Mouse (Mus musculus) stomach, embryonic 15.5 days (tissue): ENCODE results near the gene Nfib. TPM values are rescaled to one million over a fixed set of nuclear protein-coding genes. Genes with fewer than 3 reads are reported as not detected.
A peak's percentile ranks its signal among the peaks of the same experiment; 100 is the strongest.

Experiments used
- ATAC-seq: fragments of 200-750 bp; cut with Nextera tagmentation; 2 replicates; pipeline ENCODE4 v1.8.0; 2017; ENCODE audit warnings: low read depth, moderate number of reproducible peaks, moderate TSS enrichment; ENCODE audit not compliant: insufficient read depth, low FRiP score
- H3K27ac ChIP-seq: fragments of 300-500 bp; sonication (generic); 2 replicates; pipeline ENCODE4 v1.5.1; 2015; ENCODE audit warnings: mild to moderate bottlenecking, inconsistent platforms
- H3K27me3 ChIP-seq: fragments of 300-500 bp; sonication (generic); replicated peaks from 2 replicates; pipeline ENCODE4 v1.6.1; 2015; ENCODE audit warnings: inconsistent platforms
- H3K36me3 ChIP-seq: fragments of 300-500 bp; sonication (generic); 2 replicates; pipeline ENCODE4 v1.6.1; 2015; ENCODE audit warnings: inconsistent platforms
- H3K4me1 ChIP-seq: fragments of 300-500 bp; sonication (generic); 2 replicates; pipeline ENCODE4 v1.6.1; 2015; ENCODE audit warnings: inconsistent platforms
- H3K4me2 ChIP-seq: fragments of 300-500 bp; sonication (generic); 2 replicates; pipeline ENCODE4 v1.6.1; 2015; ENCODE audit warnings: mild to moderate bottlenecking, inconsistent platforms
- H3K4me3 ChIP-seq: fragments of 300-500 bp; sonication (generic); replicated peaks from 2 replicates; pipeline ENCODE4 v1.5.1; 2015; ENCODE audit warnings: inconsistent platforms
- H3K9ac ChIP-seq: fragments of 300-500 bp; sonication (generic); 2 replicates; pipeline ENCODE4 v1.6.1; 2015; ENCODE audit warnings: inconsistent platforms
- H3K9me3 ChIP-seq: fragments of 300-500 bp; sonication (generic); 2 replicates; pipeline ENCODE4 v1.6.1; 2016; ENCODE audit warnings: inconsistent platforms
- WGBS: fragments of 180-500 bp; shearing (Covaris S2); methylation state at CpG from one replicate; pipeline ENCODE4 v1.1.7; 2015; 5-methylcytosine and 5-hydroxymethylcytosine counted together
- polyA plus RNA-seq: library from polyadenylated mRNA; unstranded; fragments of >200 nt; fragmentation: Nextera tagmentation; extraction: Ambion mirVana; gene quantifications from 2 replicates; pipeline ENCODE4 v1.2.1, GENCODE M21; 2015

Nfib gene
- polyA plus RNA-seq, 1 experiment from 2014 or later: 56.5 TPM

DNA sequence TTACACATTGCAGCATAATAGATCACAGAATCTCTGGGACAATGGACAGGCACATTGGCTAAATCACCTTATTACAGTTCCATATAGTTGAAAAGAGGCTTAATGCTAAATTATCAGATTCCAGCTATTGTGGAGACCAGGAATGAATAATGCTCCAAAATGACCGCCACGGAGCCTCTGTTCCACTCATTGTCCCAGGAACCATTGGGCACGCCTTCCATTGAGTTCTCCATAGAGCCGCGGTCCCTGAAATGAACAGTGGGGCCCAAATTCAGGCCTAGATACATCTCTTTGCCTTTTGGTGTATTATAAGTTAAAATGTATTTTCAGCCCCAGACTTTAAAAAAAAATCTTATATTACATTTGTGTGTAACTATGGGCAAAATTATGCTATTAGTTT is 120.5 kb downstream of the Nfib start:
- no peaks in the 10 kb centered on the region for H3K27me3 ChIP-seq
- no peaks in the 10 kb centered on the region for H3K9me3 ChIP-seq
- no peaks in the 10 kb centered on the region for H3K36me3 ChIP-seq
- H3K9ac ChIP-seq: no peak overlapping the region
- whole genome bisulfite sequencing: 91% methylated on average over 5 of the region's 5 CpGs
- H3K4me3 ChIP-seq: no peak overlapping the region
- no peak overlapping the region for H3K4me2 ChIP-seq
- H3K4me1 ChIP-seq: peaks cover 4% of the 10 kb centered on the region; the same call in 1 of the 2 replicates
- no peak overlapping the region for H3K27ac ChIP-seq
- ATAC-seq: no peak

DNA sequence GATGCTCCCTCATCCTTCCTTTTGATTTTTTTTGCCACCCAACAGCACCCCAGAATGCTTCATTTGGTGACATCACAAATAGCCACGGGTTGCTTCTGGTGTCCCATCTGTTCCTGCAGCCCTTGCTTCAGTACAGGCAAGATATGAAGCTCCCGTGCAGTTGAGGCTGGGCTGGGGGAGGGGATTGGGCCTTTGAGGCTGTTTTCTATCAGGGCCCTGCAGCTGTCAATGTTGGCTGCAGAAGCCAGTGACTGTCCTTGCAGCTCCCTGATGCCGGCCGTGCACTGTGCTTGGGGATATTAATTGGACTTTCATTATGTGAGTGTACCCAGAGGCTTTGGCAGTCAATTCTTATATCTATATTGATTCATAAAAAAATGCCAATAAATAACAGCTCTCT is 121.0 kb downstream of the Nfib start:
- Histone ChIP-seq H3K4me3 (no peak overlapping the region), H3K9me3 (no peaks in the 10 kb centered on the region), H3K4me2 (no peak overlapping the region), H3K27me3 (no peaks in the 10 kb centered on the region), H3K36me3 (no peaks in the 10 kb centered on the region), H3K9ac (no peak overlapping the region), H3K27ac (no peak overlapping the region), H3K4me1 (peaks cover 3% of the 10 kb centered on the region; the same call in 1 of the 2 replicates)
- 50% methylated on average over 4 of the region's 4 CpGs for WGBS
- no peak for ATAC-seq

DNA sequence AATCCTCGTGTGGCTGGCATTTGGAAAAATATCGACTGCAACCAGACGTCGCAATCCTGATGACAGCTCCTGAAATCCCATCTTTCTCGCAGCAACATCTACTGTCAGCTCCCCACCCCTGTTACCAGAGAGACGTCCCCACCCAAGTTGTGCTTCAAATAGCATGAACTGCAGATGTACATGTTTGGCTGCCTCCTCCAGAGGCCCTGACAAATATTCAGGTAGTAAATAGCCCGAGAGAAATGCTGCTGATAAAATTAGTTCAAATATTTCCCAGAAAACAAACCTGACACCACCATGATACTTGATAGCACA is 132.3 kb downstream of the Nfib start:
- Histone ChIP-seq H3K27me3 (no peaks in the 10 kb centered on the region), H3K9ac (no peak overlapping the region), H3K27ac (no peak overlapping the region), H3K36me3 (no peaks in the 10 kb centered on the region), H3K9me3 (no peaks in the 10 kb centered on the region), H3K4me3 (no peak overlapping the region), H3K4me2 (no peak overlapping the region), H3K4me1 (no peaks in the 10 kb centered on the region)
- WGBS: 73% methylated on average over 7 of the region's 7 CpGs
- ATAC-seq: no peak

DNA sequence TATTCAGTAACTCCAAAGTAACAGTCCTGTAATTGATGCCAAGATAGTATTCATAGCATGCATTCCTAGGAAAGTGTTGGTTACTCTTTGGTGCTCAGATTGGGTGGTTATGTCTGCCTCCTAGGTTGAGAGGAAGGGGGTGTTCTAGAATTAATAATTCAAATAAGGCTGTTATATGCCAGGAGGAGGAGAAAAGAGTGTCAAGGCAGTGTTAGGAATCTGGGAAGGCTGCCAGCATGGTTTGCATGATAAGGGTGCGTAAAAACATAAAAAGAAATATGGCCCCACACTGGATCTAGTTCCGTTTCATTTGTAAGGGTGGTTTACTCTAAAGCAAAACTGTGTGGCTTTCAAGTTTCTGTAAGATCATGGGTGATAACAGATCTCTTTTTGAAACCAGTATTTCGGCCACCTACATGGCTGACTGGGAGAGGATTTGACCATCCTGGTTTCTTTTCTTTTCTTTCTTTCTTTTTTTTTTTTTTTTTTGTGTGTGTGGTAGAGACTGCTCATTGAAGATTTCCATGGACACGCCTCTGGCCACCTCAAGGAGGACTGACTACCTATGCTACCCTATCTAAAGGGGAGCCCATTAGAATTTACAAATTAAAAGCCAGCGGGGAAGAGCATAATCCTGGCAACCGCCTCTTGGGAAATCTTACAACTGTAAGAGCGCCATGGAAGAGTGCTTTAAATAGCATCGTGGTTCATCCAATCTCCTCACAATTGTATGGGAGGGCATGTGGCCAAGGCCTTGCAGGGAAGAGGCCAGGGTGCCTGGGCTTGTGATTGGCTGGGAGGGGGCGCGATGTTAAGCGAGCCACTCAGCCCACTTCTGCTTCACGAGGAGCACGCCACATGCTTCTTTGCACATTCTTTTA is 132.9 kb downstream of the Nfib start:
- no peak overlapping the region for H3K9ac ChIP-seq
- no peak overlapping the region for H3K4me3 ChIP-seq
- no peaks in the 10 kb centered on the region for H3K4me1 ChIP-seq
- no peaks in the 10 kb centered on the region for H3K36me3 ChIP-seq
- no peak for ATAC-seq
- no peaks in the 10 kb centered on the region for H3K9me3 ChIP-seq
- no peak overlapping the region for H3K4me2 ChIP-seq
- H3K27ac ChIP-seq: no peak overlapping the region
- no peaks in the 10 kb centered on the region for H3K27me3 ChIP-seq
- 72% methylated on average over 13 of the region's 13 CpGs for WGBS

DNA sequence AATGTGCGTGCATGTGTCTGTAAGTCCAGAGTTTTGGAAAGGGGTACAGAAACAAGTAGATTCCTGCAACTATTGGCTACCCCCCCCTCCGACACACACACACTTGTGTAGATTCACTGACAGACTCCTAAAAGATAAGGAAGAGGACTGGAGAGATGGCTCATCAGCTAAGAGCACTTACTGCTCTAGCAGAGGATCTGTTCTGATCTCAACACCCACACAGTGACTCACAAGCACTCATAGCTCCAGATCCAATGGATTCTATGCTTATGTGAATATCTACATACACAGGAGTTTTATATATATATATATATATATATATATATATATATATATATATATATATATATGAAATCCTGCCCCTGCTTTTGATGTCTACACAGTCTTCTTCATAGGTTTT is 146.7 kb downstream of the Nfib start:
- H3K9ac ChIP-seq: no peak overlapping the region
- WGBS: 89% methylated on average over 2 of the region's 2 CpGs
- H3K4me1 ChIP-seq: no peaks in the 10 kb centered on the region
- no peak overlapping the region for H3K4me2 ChIP-seq
- no peak overlapping the region for H3K4me3 ChIP-seq
- no peak for ATAC-seq
- no peaks in the 10 kb centered on the region for H3K36me3 ChIP-seq
- H3K27ac ChIP-seq: no peak overlapping the region
- no peaks in the 10 kb centered on the region for H3K27me3 ChIP-seq
- H3K9me3 ChIP-seq: no peaks in the 10 kb centered on the region

DNA sequence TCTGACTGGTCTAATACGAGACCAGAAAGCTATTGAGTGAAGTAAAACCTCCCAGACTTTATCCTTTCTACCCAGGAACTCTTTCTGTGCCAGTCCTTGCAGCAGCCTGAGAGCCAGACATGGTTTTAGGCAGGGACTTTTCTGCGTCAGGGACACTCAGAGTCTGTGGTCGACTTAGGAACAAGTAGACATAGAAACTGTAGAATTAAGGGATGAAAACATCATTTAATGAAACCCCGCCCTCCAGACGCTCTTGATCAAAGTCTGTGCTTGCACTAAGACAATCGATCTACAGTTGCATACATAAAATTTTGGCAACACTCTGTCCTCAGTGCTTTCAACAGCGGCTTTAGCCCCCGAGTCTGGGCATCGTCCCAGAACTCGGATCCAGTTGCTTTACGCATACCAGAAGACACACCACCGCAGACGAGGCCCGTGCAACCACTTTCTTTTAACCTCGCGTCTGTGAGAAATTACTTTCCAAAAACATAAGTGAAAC is 149.8 kb downstream of the Nfib start:
- peak; percentile 65; the same call in 1 of the 2 replicates for ATAC-seq
- H3K4me1 ChIP-seq: no peaks in the 10 kb centered on the region
- no peaks in the 10 kb centered on the region for H3K9me3 ChIP-seq
- H3K4me2 ChIP-seq: peak overlapping the region; percentile 23
- H3K4me3 ChIP-seq: no peak overlapping the region
- no peaks in the 10 kb centered on the region for H3K27me3 ChIP-seq
- WGBS: 45% methylated on average over 16 of the region's 16 CpGs
- H3K36me3 ChIP-seq: no peaks in the 10 kb centered on the region
- H3K27ac ChIP-seq: peak overlapping the region; percentile 77
- H3K9ac ChIP-seq: no peak overlapping the region

DNA sequence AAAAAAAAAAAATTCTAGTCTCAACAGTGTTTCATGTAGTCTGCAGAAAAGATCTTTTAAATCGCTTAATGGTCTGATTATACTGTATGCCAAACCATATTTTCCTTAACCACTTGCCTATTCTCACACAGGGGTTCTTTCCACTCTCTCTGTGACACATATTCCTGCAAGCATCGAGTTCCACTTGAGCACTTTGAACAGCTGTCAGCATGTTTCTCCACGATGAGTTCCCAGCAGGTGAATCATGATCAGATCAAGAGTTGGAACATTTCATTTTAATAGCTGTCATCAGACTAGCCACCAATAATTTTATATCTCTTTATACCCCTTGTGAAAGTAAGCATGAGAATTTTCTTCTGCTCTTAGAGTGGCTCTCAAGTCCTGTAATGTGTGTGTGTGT is 151.9 kb downstream of the Nfib start:
- no peaks in the 10 kb centered on the region for H3K36me3 ChIP-seq
- no peak for ATAC-seq
- no peaks in the 10 kb centered on the region for H3K9me3 ChIP-seq
- no peak overlapping the region for H3K4me3 ChIP-seq
- no peaks in the 10 kb centered on the region for H3K4me1 ChIP-seq
- H3K9ac ChIP-seq: no peak overlapping the region
- no peak overlapping the region for H3K27ac ChIP-seq
- H3K27me3 ChIP-seq: no peaks in the 10 kb centered on the region
- H3K4me2 ChIP-seq: no peak overlapping the region
- WGBS: 69% methylated on average over 3 of the region's 3 CpGs

DNA sequence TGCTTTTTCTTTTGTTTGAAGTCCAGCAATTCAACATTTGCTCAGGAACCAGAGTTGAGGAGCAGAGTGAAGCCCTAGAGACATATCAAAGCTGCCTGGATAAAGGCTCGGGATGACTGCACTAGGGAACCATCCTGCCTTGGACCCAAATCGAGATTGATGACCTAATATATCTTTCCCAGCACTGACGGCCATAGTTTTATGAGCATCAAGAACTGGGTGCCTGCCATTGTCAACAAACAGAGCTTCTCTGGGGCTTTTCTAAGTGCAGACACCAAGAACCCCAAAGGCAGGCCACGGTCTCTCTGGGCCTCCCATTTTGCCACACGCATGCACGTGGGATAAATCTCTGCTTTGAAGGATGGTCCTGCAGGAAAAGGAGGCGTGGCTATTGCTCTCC is 153.3 kb downstream of the Nfib start:
- 53% methylated on average over 7 of the region's 7 CpGs for WGBS
- Histone ChIP-seq H3K27ac (no peak overlapping the region), H3K4me3 (no peak overlapping the region), H3K27me3 (no peaks in the 10 kb centered on the region), H3K4me1 (no peaks in the 10 kb centered on the region), H3K4me2 (no peak overlapping the region), H3K9me3 (no peaks in the 10 kb centered on the region), H3K36me3 (no peaks in the 10 kb centered on the region), H3K9ac (no peak overlapping the region)
- no peak for ATAC-seq

DNA sequence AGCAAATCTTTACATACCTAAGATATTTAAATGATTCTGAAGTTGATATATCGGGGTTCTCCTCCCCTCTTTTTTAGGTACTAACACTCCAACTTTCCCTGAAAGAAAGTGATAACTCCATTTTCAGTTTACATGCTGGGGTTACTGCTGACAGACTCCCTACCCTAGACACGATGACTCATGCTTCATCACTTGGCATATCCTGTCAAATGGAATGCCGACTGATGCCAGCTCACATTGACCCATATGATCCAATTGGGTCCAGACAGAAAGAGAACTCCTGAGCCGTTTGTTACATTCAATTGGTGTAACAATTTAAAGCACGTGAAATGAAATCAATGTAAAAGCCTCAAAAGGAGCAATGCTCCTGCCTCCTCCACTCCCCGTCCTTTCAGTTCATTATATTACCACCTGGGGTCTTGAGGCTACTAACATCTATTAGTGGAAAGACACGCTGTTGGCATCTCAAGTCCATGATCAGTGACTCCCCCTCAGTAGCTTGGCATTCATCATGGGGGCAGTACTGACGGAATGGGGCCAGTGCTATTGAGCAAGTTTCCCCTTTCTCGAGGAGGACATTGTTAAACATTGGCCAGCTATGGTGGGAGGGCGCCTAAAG is 155.7 kb downstream of the Nfib start:
- Histone ChIP-seq H3K4me1 (no peaks in the 10 kb centered on the region), H3K27me3 (no peaks in the 10 kb centered on the region), H3K9me3 (no peaks in the 10 kb centered on the region), H3K4me3 (no peak overlapping the region), H3K27ac (no peak overlapping the region), H3K36me3 (no peaks in the 10 kb centered on the region), H3K9ac (no peak overlapping the region), H3K4me2 (no peak overlapping the region)
- 85% methylated on average over 10 of the region's 10 CpGs for WGBS
- no peak for ATAC-seq

DNA sequence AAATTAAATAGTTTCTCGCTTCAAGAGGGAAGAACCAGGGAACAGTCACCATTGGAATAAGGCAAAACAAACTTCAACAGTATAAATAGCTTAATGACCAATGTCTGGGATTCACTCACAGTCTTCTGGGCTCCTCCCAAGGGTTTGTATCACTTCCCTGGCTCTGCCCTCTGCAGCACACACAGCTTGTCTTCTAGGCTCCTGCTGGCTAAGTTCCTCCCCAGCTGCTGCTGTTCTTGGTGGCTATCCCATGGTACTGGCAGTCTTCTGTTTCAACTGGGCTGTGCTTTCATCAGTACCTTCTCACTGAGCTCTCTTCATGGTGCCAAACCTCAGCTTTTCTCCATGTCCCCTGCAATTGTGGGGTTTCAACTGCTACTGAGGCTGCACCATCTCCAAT is 157.3 kb downstream of the Nfib start:
- H3K36me3 ChIP-seq: no peaks in the 10 kb centered on the region
- 79% methylated on average over 1 of the region's 1 CpGs for WGBS
- ATAC-seq: no peak

DNA sequence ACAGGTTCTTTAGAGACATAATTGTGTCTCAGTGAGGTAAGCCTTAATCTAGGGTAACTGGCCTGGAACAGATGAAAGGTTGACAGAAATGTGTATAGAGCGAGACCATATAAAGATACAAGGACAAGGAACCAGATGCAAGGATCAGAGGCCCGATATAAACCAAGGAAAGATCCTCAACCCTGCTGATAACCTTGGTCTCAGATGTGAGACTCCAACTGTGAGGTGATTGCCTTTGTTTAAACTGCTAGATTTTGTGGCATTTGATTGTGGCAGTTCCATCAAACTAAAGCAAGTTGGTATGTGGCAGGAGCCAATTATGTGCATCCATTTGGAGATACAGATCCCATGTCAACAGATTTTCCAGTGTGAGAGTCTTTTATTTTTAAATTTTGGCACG is 161.6 kb downstream of the Nfib start:
- H3K4me3 ChIP-seq: no peak overlapping the region
- ATAC-seq: no peak
- H3K9me3 ChIP-seq: no peaks in the 10 kb centered on the region
- no peak overlapping the region for H3K9ac ChIP-seq
- no peak overlapping the region for H3K4me2 ChIP-seq
- no peaks in the 10 kb centered on the region for H3K36me3 ChIP-seq
- H3K27ac ChIP-seq: no peak overlapping the region
- H3K4me1 ChIP-seq: 0 out of 2 replicates have a peak, but pooled peaks cover under 1% of the 10 kb centered on the region
- 85% methylated on average over 3 of the region's 3 CpGs for WGBS
- H3K27me3 ChIP-seq: no peaks in the 10 kb centered on the region

More for the DNA sequence above, 157.3 kb downstream of the Nfib start:
- Histone ChIP-seq H3K27me3 (no peaks in the 10 kb centered on the region), H3K4me1 (no peaks in the 10 kb centered on the region), H3K9ac (no peak overlapping the region), H3K4me3 (no peak overlapping the region), H3K4me2 (no peak overlapping the region), H3K27ac (no peak overlapping the region), H3K9me3 (no peaks in the 10 kb centered on the region)

DNA sequence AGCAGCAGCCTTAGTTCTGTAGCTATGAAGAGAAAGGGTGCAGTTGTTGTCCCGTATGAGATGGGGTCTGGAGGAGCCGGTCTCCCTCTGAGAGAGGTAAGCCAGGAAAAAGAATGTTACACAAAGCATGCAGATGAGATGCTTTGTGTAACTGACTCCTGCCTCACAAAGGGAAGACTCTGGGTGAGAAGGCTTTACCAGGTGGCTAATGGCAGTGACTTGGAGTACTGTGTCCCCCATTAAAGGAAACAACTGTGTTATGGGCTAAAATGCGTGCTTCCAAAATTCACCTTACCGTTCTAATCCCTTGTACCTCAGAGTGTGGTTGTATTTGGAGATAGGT is 162.2 kb downstream of the Nfib start:
- no peak for ATAC-seq
- no peaks in the 10 kb centered on the region for H3K27me3 ChIP-seq
- H3K9ac ChIP-seq: no peak overlapping the region
- H3K4me2 ChIP-seq: no peak overlapping the region
- no peak overlapping the region for H3K4me3 ChIP-seq
- H3K4me1 ChIP-seq: peaks cover 6% of the 10 kb centered on the region; the same call in 1 of the 2 replicates
- 83% methylated on average over 4 of the region's 4 CpGs for WGBS
- no peaks in the 10 kb centered on the region for H3K36me3 ChIP-seq
- no peaks in the 10 kb centered on the region for H3K9me3 ChIP-seq
- no peak overlapping the region for H3K27ac ChIP-seq
